Mouse (Mus musculus): ENCODE data around the gene Mpp1. TPM values are rescaled to one million over a fixed set of nuclear protein-coding genes. Genes with fewer than 3 reads are reported as not detected.

The Mpp1 gene
- total and polyA plus RNA-seq, 3 experiments, result 3.7 to 57.8 (median 45.1) TPM

DNA sequence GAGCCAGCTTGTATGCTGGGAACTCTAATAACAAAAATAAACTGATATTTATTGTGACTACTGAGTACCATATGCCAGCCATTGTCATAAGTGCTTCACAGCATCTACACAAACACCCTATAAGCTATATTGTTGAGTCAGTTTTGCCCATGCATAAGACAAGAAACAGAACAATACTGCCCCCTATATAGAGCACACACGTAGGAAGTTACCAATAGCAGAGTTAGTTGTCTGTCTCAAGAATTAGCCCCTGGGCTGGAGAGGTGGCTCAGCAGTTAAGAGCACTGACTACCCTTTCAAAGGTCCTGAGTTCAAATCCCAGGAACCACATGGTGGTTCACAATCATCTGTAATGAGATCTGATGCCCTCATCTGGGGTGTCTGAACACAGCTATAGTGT lies 45.2 kb downstream of the Mpp1 start:
- Histone ChIP-seq H3K4me1 (ENCODE audit: insufficient read depth, low read depth, low read length) (peaks cover 9% of the 10 kb centered on the region), H3K9me3 (replicated peaks) (no peaks in the 10 kb centered on the region), H3K36me3 (replicated peaks) (no peaks in the 10 kb centered on the region), H3K4me3 (ENCODE audit: low read depth, low read length) (no peak overlapping the region), H3K27me3 (ENCODE audit: insufficient read depth, low read length) (no peaks in the 10 kb centered on the region)
- DNase-seq (ENCODE audit: low spot score) (no peak), ATAC-seq (ENCODE audit: extremely low read depth, insufficient number of reproducible peaks, low FRiP score, poor library complexity, severe bottlenecking) (no peak)
- TF ChIP-seq TAL1 (conservative IDR thresholded peaks at IDR 0.05; ENCODE audit: low read depth, low read length) (no peak), CTCF (IDR thresholded peaks at IDR 0.05; ENCODE audit: low read depth, low read length) (no peak)

DNA sequence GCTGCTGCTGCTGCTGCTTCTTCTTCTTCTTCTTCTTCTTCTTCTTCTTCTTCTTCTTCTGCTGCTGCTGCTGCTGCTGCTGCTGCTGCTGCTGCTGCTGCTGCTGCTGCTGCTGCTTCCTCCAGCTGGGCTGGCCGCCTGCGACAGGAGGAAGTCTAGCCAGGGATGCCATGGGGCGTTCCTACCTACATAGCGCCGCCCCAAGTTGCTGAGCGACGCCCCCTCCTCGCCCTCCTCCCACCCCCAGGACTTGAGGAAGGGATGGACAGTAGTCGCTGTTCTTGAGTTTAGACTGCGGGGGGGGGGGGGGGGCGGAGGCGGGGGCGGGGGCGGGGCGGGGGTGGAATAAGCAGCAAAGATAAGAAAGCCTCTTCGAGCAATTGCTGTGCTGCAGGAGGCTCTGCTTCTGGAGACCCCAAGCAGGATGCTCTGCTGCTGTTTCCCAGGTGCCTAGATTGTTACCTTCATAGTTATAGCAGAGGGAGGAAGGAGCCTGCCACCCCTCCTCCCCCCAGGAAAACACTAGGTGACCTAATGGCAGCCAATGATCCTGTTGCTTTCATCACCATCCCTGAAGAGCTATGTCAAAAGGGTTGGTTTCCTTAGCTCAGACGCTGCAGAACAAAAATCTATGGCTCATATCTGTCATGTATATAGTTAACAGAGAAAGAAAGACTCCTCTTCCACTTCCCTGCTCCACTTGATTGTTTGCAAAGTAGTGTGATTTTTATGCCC lies 45.9 kb downstream of the Mpp1 start, which contains the start of gene Gab3:
TSS of gene Gab3 (minus strand) at position 685 of the 735 bp plus-strand sequence.
- peak; percentile 88 for ATAC-seq (ENCODE audit: extremely low read depth, insufficient number of reproducible peaks, low FRiP score, poor library complexity, severe bottlenecking)
- no peaks in the 10 kb centered on the region for H3K36me3 ChIP-seq (replicated peaks)
- peak within 1 kb of the TSS; percentile 77 for H3K4me3 ChIP-seq (ENCODE audit: low read depth, low read length)
- H3K27me3 ChIP-seq (ENCODE audit: insufficient read depth, low read length), result no peaks in the 10 kb centered on the region
- H3K9me3 ChIP-seq (replicated peaks), result no peaks in the 10 kb centered on the region
- DNase-seq (ENCODE audit: low spot score), result peak; percentile 57
- peaks cover 9% of the 10 kb centered on the region for H3K4me1 ChIP-seq (ENCODE audit: insufficient read depth, low read depth, low read length)
- TF ChIP-seq CTCF (IDR thresholded peaks at IDR 0.05; ENCODE audit: low read depth, low read length) (no peak), GATA2 (IDR thresholded peaks at IDR 0.05; ENCODE audit: borderline replicate concordance, low read depth, low read length) (no peak), GATA1 (IDR thresholded peaks at IDR 0.05; ENCODE audit: borderline replicate concordance, low read length) (no peak), POLR2AphosphoS5 (IDR thresholded peaks at IDR 0.05; ENCODE audit: insufficient replicate concordance, low read depth, low read length) (no peak), TAL1 (conservative IDR thresholded peaks at IDR 0.05; ENCODE audit: low read depth, low read length) (no peak)

DNA sequence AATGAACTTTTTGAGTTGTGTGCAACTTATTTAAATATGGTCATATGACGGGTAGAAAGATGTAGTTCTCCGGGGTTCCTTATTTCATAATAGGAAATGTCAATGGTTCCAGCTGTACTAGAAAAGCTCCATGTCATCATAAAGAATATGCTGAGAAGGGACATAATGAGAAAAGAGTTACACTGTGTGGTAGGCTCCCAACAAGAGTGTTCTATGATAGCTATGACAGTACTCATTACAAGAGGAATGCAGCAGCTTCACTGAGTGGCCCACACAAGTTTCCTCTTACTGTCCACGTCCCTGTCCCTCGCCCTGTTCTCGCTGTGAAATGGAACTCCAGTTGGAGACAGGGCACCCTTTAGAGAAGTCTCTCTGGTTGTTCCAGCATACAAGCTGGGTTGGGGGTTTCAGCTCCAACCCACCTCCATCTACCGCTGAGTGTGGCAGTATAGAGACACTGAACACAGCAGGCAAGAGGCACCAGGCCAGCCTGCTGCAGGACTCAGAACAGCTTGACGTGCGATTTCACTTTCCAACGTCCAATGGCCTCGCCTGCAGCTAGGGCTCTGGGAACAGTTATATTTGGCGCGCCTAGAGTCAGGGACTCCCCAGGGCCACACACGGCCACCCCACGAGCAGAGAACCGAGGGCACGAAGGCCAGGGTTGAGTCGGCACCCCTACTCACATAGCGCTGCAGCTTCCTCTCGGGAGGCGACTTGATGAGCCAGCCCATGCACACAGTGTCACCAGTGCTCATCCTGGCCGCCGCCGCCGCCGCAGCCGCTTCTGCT lies 46.6 kb downstream of the Mpp1 start:
- Histone ChIP-seq H3K4me1 (ENCODE audit: insufficient read depth, low read depth, low read length) (peaks cover 9% of the 10 kb centered on the region), H3K27me3 (ENCODE audit: insufficient read depth, low read length) (no peaks in the 10 kb centered on the region), H3K9me3 (replicated peaks) (no peaks in the 10 kb centered on the region), H3K4me3 (ENCODE audit: low read depth, low read length) (peak overlapping the region; percentile 77), H3K36me3 (replicated peaks) (no peaks in the 10 kb centered on the region)
- TF ChIP-seq CTCF (IDR thresholded peaks at IDR 0.05; ENCODE audit: low read depth, low read length) (no peak), TAL1 (conservative IDR thresholded peaks at IDR 0.05; ENCODE audit: low read depth, low read length) (no peak), GATA2 (IDR thresholded peaks at IDR 0.05; ENCODE audit: borderline replicate concordance, low read depth, low read length) (no peak), POLR2AphosphoS5 (IDR thresholded peaks at IDR 0.05; ENCODE audit: insufficient replicate concordance, low read depth, low read length) (no peak), GATA1 (IDR thresholded peaks at IDR 0.05; ENCODE audit: borderline replicate concordance, low read length) (no peak)
- ATAC-seq (ENCODE audit: extremely low read depth, insufficient number of reproducible peaks, low FRiP score, poor library complexity, severe bottlenecking) (peak; percentile 52; the same call in 1 of the 2 replicates), DNase-seq (ENCODE audit: low spot score) (no peak)

DNA sequence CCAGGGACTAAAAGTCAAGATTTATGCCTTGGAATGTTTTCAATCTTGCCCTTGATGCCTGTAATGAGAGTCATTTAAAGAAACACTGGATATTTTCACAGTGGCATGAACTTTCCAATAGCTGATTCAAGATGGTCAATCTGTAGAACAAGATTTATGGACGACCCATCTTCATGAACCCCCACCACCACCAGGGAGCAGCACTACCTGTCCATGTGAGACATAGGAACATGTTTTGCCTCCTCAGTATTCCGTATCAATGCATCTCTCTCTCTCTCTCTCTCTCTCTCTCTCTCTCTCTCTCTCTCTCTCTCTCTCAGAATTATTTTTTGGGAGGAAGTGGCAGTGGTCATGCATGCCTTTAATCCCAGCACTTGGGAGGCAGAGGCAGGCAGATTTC lies 48.5 kb downstream of the Mpp1 start:
- H3K4me1 ChIP-seq (ENCODE audit: insufficient read depth, low read depth, low read length), result peaks cover 9% of the 10 kb centered on the region
- H3K4me3 ChIP-seq (ENCODE audit: low read depth, low read length), result no peak overlapping the region
- H3K27me3 ChIP-seq (ENCODE audit: insufficient read depth, low read length), result no peaks in the 10 kb centered on the region
- DNase-seq (ENCODE audit: low spot score) (no peak), ATAC-seq (ENCODE audit: extremely low read depth, insufficient number of reproducible peaks, low FRiP score, poor library complexity, severe bottlenecking) (no peak)
- no peaks in the 10 kb centered on the region for H3K36me3 ChIP-seq (replicated peaks)
- TF ChIP-seq TAL1 (conservative IDR thresholded peaks at IDR 0.05; ENCODE audit: low read depth, low read length) (no peak), CTCF (IDR thresholded peaks at IDR 0.05; ENCODE audit: low read depth, low read length) (no peak), GATA2 (IDR thresholded peaks at IDR 0.05; ENCODE audit: borderline replicate concordance, low read depth, low read length) (no peak), GATA1 (IDR thresholded peaks at IDR 0.05; ENCODE audit: borderline replicate concordance, low read length) (no peak), POLR2AphosphoS5 (IDR thresholded peaks at IDR 0.05; ENCODE audit: insufficient replicate concordance, low read depth, low read length) (no peak)
- H3K9me3 ChIP-seq (replicated peaks), result no peaks in the 10 kb centered on the region

Other genes starting within 250 kb of the Mpp1 start
- gene Gab3, start 45.6 kb downstream of the Mpp1 start, total RNA-seq (2014; fragmentation: Nextera tagmentation), result 7.1 and 7.8 TPM in 2 replicates
- gene Gab3, start 45.6 kb downstream of the Mpp1 start, total RNA-seq (2017), result 2.8 and 2.9 TPM in 2 replicates
- gene Gab3, start 45.6 kb downstream of the Mpp1 start, polyA plus RNA-seq (2012), result 0.17 and 0.37 TPM in 2 replicates
- 249 and 285 TPM in 2 replicates for gene Dkc1, start 35.2 kb downstream of the Mpp1 start, total RNA-seq (2014; fragmentation: Nextera tagmentation)
- 270 and 288 TPM in 2 replicates for gene Dkc1, start 35.2 kb downstream of the Mpp1 start, total RNA-seq (2017)
- 11.8 and 17.2 TPM in 2 replicates for gene Dkc1, start 35.2 kb downstream of the Mpp1 start, polyA plus RNA-seq (2012)
- gene Smim9, start 32.8 kb upstream of the Mpp1 start, total RNA-seq (2014; fragmentation: Nextera tagmentation), result not detected in 2 replicates
- not detected in 2 replicates for gene Smim9, start 32.8 kb upstream of the Mpp1 start, total RNA-seq (2017)
- gene Smim9, start 32.8 kb upstream of the Mpp1 start, polyA plus RNA-seq (2012), result not detected in 2 replicates